Mouse (Mus musculus): ENCODE data around the gene Mrpl14. TPM values are rescaled to one million over a fixed set of nuclear protein-coding genes. Genes with fewer than 3 reads are reported as not detected.

Mrpl14 gene
- polyA plus RNA-seq, 1 experiment from 2014 or later, result 122 TPM

- Histone ChIP-seq H3K36me3 (no peaks in the 10 kb centered on the region), H3K4me2 (no peak overlapping the region), H3K27ac (no peak overlapping the region), H3K4me3 (no peak overlapping the region), H3K9ac (no peak overlapping the region), H3K27me3 (peaks cover 24% of the 10 kb centered on the region), H3K9me3 (no peaks in the 10 kb centered on the region), H3K4me1 (replicated peaks) (peaks cover 29% of the 10 kb centered on the region)
- 93% methylated on average over 4 of the region's 4 CpGs for WGBS
- ATAC-seq (ENCODE audit: low FRiP score), result no peak
Observed at GRCm38 (mm10) chr17:45730696-45731095, 44.6 kb downstream of the Mrpl14 start.

GRCm38 (mm10) chr17:45731172-45731864 lies 45.2 kb downstream of the Mrpl14 start:
- H3K9me3 ChIP-seq, result no peaks in the 10 kb centered on the region
- no peak overlapping the region; the same call in 1 of the 2 replicates for H3K4me2 ChIP-seq
- H3K36me3 ChIP-seq, result no peaks in the 10 kb centered on the region
- H3K27me3 ChIP-seq, result peaks cover 24% of the 10 kb centered on the region
- peaks cover 36% of the 10 kb centered on the region for H3K4me1 ChIP-seq (replicated peaks)
- WGBS, result 27% methylated on average over 9 of the region's 9 CpGs
- no peak overlapping the region for H3K4me3 ChIP-seq
- H3K9ac ChIP-seq, result no peak overlapping the region
- H3K27ac ChIP-seq, result no peak overlapping the region
- 0 out of 2 replicates have a peak, but pooled peaks have one; percentile 0 for ATAC-seq (ENCODE audit: low FRiP score)

- WGBS, result 48% methylated on average over 17 of the region's 19 CpGs
- no peak for ATAC-seq (ENCODE audit: low FRiP score)
- Histone ChIP-seq H3K9ac (peak overlapping the region; percentile 71), H3K4me3 (peak overlapping the region; percentile 38; the same call in 1 of the 2 replicates), H3K36me3 (no peaks in the 10 kb centered on the region), H3K4me1 (replicated peaks) (peaks cover 44% of the 10 kb centered on the region), H3K4me2 (peak overlapping the region; percentile 73), H3K9me3 (no peaks in the 10 kb centered on the region), H3K27me3 (peaks cover 24% of the 10 kb centered on the region), H3K27ac (peak overlapping the region; percentile 78)
Observed at GRCm38 (mm10) chr17:45733038-45733734, 47.1 kb downstream of the Mrpl14 start.

DNA sequence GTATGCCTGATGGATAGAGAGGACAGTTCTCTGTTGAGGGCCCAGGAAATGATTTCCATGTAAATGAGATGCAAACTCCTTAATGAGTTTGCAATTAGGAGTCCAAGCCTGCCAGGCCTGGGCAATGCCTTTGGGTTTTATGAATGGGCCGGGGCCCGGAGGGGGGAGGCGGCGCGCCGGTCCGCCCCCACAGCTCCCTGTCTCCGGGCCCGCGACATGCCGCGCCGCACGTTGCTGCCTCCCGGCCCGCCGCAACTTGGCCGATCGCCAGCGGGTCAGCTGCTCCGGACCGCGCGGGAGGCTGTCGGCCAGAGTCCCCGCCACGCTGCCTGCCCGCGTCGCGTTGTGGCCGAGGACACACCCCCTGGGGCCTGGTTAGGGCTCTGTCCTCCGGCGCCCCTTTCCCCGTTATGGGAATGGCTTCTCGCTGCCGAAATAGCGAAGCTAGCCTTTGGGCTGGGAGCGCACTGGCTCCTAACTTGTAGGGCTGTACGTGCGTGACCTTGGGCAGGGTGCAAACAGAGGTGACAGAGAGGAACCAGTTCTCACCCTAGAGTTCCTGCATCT lies 47.7 kb downstream of the Mrpl14 start, which contains the start of gene 1600014C23Rik:
TSS of gene 1600014C23Rik (minus strand) at position 110 of the 567 bp plus-strand sequence.
- Histone ChIP-seq H3K27ac (peak within 1 kb of the TSS; percentile 78), H3K9ac (peak within 1 kb of the TSS; percentile 71), H3K9me3 (no peaks in the 10 kb centered on the region), H3K4me1 (replicated peaks) (peaks cover 44% of the 10 kb centered on the region), H3K4me2 (peak within 1 kb of the TSS; percentile 73), H3K4me3 (peak within 1 kb of the TSS; percentile 38), H3K27me3 (peaks cover 24% of the 10 kb centered on the region), H3K36me3 (no peaks in the 10 kb centered on the region)
- 2% methylated on average over 36 of the region's 41 CpGs for WGBS
- peak; percentile 35 for ATAC-seq (ENCODE audit: low FRiP score)

DNA sequence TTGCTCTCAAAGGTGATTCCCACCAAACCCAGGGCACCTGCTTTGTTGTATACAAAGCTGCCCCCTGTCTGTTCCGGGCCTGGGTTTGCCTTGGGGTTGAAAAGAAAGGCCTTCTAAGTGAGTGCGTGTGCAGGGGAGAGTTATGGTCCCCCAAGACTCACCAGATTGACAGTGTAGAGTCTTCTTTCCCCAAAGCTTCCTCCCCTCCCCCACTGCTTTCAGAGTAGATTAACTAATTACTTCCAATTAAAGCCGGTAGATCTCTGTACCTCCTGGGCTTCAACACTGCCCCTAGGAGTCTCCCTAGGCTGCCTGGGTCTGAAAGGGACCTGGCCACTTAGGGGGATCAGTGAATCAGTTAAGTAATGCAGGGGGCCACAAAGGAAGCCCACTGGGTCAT lies 48.2 kb downstream of the Mrpl14 start:
- H3K9ac ChIP-seq, result peak overlapping the region; percentile 71

DNA sequence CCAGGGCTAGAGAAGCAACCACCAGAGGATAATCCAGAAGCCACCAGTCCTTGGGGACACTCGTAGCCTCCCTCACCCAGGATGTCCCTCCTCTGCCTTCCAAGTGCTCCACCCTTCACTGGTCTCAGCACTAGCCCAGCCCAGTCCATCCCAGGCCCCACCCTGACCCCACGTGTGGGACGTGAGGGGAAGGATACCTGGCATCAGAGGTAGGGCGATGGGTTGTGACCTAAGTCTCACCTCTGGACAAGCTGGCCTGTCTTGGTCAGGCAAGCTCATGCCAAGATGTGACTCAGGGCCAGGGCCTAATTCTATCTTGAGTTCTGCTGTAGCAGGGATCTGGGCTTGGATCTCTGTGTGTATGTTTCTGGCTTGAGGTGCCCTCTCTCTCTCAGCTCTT lies 48.8 kb downstream of the Mrpl14 start:
- no peak overlapping the region for H3K9ac ChIP-seq
- H3K27ac ChIP-seq, result peak overlapping the region; percentile 59; the same call in 1 of the 2 replicates
- peaks cover 20% of the 10 kb centered on the region for H3K27me3 ChIP-seq
- no peak for ATAC-seq (ENCODE audit: low FRiP score)
- H3K4me2 ChIP-seq, result no peak overlapping the region
- peaks cover 44% of the 10 kb centered on the region for H3K4me1 ChIP-seq (replicated peaks)
- no peaks in the 10 kb centered on the region for H3K9me3 ChIP-seq
- no peak overlapping the region for H3K4me3 ChIP-seq
- H3K36me3 ChIP-seq, result no peaks in the 10 kb centered on the region
- 67% methylated on average over 4 of the region's 4 CpGs for WGBS

More for the DNA sequence above, 48.2 kb downstream of the Mrpl14 start:
- peak overlapping the region; percentile 73 for H3K4me2 ChIP-seq
- peaks cover 44% of the 10 kb centered on the region for H3K4me1 ChIP-seq (replicated peaks)
- no peak for ATAC-seq (ENCODE audit: low FRiP score)
- 8% methylated on average over 3 of the region's 3 CpGs for WGBS
- peaks cover 22% of the 10 kb centered on the region for H3K27me3 ChIP-seq
- peak overlapping the region; percentile 38 for H3K4me3 ChIP-seq
- peak overlapping the region; percentile 78 for H3K27ac ChIP-seq
- no peaks in the 10 kb centered on the region for H3K9me3 ChIP-seq
- H3K36me3 ChIP-seq, result no peaks in the 10 kb centered on the region

DNA sequence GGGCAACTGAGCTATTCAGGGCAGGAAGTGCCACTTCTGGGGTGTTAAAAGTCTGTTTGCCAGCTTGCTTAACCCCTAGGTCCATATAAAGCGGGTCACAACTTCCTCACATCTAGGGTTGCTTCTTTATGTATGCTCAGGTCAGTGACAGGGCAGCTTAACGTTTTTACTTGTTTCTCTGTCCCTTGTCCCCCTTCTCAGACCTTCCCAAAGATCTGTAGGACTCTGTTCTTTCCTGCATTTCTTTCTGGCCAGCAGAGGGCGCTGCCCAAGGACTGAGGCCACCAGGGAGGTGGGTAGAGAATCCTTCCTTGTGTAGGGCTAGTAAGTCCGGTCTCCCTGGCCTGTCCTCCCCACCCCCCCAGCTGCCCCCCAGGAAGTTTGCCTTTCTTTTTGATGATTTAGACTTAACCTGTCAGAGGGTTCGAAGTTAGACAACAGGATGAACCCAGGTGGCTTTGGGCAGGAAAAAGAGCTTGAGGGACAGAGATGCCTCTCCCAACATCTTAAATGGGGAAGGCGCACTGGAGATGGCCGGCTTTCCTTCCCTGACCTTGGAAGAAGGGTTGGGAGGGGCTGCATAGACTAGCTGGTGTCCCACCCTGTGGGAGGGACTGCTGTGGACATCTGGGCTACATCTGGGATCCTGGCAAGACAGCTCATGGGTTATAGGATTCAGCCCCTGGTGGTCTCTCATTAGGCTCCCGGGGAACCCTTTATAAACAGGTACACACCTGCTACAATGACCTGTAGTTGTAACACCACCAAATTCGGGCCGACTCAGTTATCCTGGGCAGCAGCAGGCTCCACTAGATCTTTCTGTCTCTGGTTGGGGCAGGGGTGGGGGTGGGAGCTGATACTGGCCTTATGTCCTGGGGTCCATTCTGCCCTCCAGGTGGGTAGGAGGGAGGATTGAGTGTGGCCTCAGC lies 49.5 kb downstream of the Mrpl14 start:
- H3K4me1 ChIP-seq (replicated peaks), result peaks cover 44% of the 10 kb centered on the region
- no peaks in the 10 kb centered on the region for H3K36me3 ChIP-seq
- ATAC-seq (ENCODE audit: low FRiP score), result peak; percentile 19; the same call in 1 of the 2 replicates
- peak overlapping the region; percentile 47 for H3K4me3 ChIP-seq
- no peaks in the 10 kb centered on the region for H3K9me3 ChIP-seq
- H3K27ac ChIP-seq, result peak overlapping the region; percentile 95
- H3K9ac ChIP-seq, result peak overlapping the region; percentile 79
- peak overlapping the region; percentile 67 for H3K4me2 ChIP-seq
- 9% methylated on average over 10 of the region's 10 CpGs for WGBS
- peaks cover 17% of the 10 kb centered on the region for H3K27me3 ChIP-seq

- Histone ChIP-seq H3K4me1 (replicated peaks) (peaks cover 44% of the 10 kb centered on the region), H3K9me3 (no peaks in the 10 kb centered on the region), H3K36me3 (no peaks in the 10 kb centered on the region), H3K9ac (peak overlapping the region; percentile 79), H3K4me3 (peak overlapping the region; percentile 47), H3K27me3 (peaks cover 15% of the 10 kb centered on the region), H3K4me2 (peak overlapping the region; percentile 67), H3K27ac (peak overlapping the region; percentile 95)
- under 1% methylated on average over 62 of the region's 72 CpGs for WGBS
- ATAC-seq (ENCODE audit: low FRiP score), result peak; percentile 72
Observed at GRCm38 (mm10) chr17:45736311-45737077, 50.4 kb downstream of the Mrpl14 start.

GRCm38 (mm10) chr17:45737078-45737601 lies 51.0 kb downstream of the Mrpl14 start:
- Histone ChIP-seq H3K27me3 (peaks cover 14% of the 10 kb centered on the region), H3K4me2 (peak overlapping the region; percentile 67), H3K9ac (peak overlapping the region; percentile 79), H3K4me1 (replicated peaks) (peaks cover 44% of the 10 kb centered on the region), H3K9me3 (no peaks in the 10 kb centered on the region), H3K4me3 (peak overlapping the region; percentile 47), H3K27ac (peak overlapping the region; percentile 95), H3K36me3 (no peaks in the 10 kb centered on the region)
- 15% methylated on average over 10 of the region's 10 CpGs for WGBS
- peak; percentile 30 for ATAC-seq (ENCODE audit: low FRiP score)

DNA sequence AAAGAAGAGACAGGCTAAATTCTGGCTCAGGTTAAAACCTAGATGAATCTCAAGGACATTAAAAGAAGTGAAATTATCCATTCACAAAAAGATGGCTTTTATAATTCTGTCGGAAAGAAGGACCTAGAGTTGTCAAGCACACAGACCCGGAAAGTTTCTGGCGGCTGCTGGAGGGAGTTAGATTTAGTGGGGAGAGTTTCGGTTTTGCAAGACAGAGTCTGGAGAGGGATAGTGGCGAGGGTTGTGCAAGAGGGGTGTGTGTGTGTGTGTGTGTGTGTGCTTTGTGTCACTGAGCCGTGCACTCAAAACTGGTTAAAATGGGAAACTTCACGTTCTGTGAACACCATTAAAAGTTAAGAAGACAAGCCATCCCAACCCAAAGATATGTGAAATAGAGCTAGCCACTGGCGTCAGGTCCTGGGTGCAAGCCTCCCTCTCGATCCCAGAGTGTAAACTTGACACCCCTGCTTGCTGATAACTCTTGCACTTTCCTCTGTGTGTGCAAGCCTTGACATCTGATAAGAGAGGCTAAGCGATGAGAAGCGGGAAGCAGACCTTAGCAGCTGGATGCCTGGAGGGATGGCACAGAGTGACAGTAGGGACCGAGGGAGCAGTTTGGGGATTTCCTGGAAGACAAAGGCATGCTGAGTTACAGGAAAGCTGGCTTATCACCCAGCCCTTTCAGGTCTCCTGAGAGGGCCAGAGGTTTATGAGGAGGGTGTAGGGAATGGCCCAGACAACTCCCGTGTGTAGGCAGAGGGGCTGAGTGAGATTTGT lies 56.4 kb downstream of the Mrpl14 start:
- no peak overlapping the region for H3K9ac ChIP-seq
- no peak overlapping the region for H3K27ac ChIP-seq
- ATAC-seq (ENCODE audit: low FRiP score), result no peak
- H3K27me3 ChIP-seq, result no peaks in the 10 kb centered on the region
- peaks cover under 1% of the 10 kb centered on the region; the same call in 1 of the 2 replicates for H3K4me1 ChIP-seq (replicated peaks)
- WGBS, result 69% methylated on average over 13 of the region's 13 CpGs
- H3K9me3 ChIP-seq, result no peaks in the 10 kb centered on the region
- no peak overlapping the region for H3K4me3 ChIP-seq
- H3K4me2 ChIP-seq, result no peak overlapping the region
- no peaks in the 10 kb centered on the region for H3K36me3 ChIP-seq

Measured in hindbrain, embryonic 13.5 days (tissue).